Mouse (Mus musculus) embryo, embryonic 11 days (tissue): ENCODE results near the gene Wipi1.

Source experiments
- DNase-seq: peaks from one replicate; pipeline ENCODE4 v3.0.0-alpha.2; 2015

The Wipi1 gene

DNA sequence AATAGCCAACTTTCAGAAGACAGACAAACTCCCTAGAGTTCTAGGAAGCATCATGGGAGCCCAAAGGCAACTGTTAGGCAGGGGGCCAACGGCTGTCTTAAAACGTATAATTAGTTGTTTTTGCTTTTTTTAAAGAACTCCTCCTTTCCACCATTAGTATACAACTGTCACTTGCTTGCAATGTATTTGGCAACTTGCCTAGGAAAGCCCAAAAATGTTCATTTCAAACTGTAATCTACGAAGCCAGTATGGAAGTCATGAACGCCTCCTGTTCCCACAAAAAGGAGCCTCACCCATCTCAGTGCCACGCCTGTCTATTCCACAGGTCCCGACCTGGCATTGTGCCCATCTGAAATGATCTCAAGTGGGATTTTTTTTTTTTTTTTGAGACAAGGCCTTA is 35.9 kb downstream of the Wipi1 start:
- DNase-seq = no peak

DNA sequence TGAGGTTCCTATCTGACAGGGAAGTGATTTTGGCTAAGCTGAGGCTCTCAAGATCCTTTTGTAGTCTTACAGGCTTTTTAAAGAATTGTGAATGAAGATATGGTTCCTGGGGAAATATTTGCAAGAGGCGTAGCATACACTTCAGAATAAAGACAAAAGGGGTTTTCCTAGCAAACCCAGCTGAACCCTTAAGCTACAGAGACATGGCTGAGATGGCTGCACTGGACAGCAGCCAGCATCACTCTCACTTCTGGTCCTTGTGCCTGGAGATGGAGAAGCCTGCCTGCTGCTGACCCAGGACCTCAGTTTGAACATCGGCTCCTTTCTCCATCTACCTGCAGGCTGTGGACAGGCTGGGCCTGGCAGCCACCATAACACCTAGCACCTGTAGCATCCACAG is 37.2 kb downstream of the Wipi1 start:
- no peak for DNase-seq

GRCm38 (mm10) chr11:109572051-109572450 is 39.7 kb downstream of the Wipi1 start:
- no peak for DNase-seq

DNA sequence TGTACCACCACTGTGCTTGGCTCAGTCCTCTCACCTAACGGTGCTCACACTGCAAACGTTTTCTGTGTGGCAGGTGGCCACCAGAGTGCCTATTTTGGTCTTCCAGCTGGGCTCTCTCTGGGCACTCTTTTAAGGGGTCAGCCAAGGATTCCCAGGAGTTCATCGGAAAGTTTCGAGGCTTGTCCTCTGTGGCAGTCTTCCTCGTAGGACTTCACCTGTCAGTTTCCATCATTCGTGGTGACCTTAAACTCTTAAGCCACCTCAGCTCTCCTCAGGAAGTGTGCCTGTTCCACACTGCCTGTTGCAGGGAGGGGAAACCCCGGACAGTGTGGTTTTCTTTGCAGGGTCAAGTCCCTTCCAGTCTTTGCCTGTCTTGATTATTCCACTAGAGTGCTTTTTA is 42.0 kb downstream of the Wipi1 start:
- no peak for DNase-seq

DNA sequence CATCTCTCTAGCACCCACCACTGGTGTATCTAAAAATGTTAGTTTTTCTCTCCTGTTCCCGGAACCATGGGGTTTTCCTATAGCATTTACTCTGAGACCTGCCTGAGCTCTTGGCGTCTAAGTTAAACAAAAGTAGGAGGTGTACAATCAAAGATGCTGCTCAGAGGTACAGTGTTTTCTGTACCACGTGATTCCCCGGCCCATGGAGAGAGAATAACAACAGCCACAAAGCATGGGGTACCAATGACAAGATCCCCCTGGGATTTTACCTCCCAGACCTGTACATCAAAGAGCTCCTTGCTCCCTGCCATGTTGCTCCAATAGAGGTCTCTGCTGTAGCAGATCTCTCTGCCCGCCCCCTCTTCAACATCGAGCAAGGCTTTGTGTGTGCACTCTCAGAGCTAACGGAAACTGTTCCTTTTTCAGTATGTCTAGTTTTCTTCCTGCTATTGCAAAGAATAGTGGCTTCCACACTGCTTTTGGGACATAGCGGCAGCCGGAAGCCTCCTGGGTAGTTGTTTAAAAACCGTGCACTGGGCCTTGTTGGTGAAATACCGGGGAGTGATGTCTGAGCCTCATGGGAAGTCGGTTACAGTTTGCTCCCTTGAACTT is 42.7 kb downstream of the Wipi1 start:
- no peak for DNase-seq

DNA sequence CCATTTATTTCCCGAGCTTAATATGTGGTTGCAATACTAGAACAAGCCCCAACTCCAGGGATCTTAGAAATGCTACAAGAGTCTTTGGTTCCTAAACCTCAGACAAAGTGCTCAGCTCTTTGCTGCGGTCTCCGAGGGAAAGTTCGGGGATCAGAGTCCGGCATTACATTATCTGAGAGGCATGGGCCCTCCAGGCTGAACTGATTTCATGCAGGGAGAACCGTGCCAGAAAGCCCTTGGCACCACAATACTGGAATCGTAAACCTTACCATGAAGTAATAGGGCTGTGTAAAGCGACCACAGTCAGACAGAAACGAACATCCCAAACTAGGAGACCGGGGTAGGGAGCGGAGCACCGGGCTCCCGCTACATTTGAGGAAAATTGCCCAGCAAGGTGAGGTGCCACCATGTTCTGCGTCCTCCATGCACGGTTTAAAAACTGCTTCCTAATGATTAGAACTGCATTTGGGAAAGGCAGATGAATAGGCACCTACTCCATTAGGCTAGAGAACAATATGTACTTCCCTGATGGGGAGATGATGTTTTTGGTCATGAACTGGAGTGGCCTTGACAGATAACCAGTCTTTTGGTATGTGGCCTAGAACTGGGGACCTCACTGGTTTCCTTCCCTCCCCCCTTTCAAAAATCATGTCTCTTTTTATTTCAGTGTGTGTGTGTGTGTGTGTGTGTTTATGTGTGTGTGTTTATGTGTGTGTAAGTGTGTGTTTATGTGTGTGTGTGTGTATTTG is 47.1 kb downstream of the Wipi1 start:
- DNase-seq = no peak

GRCm38 (mm10) chr11:109563708-109564107 is 48.1 kb downstream of the Wipi1 start:
- DNase-seq = no peak

- no peak for DNase-seq
Measured at GRCm38 (mm10) chr11:109561445-109561844, 50.3 kb downstream of the Wipi1 start.

DNA sequence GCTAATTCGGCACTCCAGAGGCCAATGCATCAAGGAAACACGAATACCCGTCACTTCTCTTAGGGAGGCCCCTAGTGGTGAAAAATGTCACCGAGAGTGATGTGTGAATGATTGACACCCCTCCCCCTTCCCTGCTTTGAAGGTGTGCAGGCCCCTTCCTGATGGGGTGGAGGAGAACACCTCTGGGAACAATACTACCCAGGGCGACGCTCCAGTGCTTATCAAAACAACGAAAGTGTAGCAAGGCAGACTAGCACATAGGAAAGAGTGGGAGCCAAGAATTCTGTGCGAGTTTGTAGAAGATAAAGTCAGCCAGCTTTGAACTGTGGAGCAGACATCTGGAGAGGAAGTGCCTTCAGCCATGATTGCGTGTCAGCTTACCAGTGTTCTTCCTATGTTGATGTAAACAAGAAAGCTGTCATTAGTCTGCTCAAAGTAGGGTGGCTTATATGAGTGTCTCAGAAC is 50.9 kb downstream of the Wipi1 start:
- DNase-seq = peak; percentile 56

DNA sequence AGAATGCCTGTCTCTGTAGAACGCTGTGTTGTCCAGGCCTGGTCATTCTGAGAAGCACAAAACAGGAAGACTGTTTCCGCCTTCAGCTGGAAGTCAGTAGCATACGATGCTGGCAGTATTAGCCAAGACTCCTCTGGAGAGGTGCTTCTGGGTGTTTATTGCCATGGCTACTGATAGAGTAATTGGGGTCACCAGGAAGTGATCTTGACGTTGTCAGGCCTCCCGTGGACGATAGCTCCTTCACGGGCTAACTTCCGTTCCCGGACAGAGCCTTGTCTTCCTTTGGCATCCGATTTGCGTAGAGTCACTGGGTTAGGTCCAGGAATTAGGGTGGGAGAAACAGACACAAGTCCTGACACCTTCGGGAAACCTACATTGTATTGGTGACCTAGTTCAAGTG is 52.5 kb downstream of the Wipi1 start:
- no peak for DNase-seq

GRCm38 (mm10) chr11:109557419-109557818 is 54.3 kb downstream of the Wipi1 start:
- DNase-seq = no peak

- DNase-seq = no peak
Measured at GRCm38 (mm10) chr11:109556130-109556529, 55.6 kb downstream of the Wipi1 start.

- DNase-seq = no peak
Measured at GRCm38 (mm10) chr11:109554443-109554842, 57.3 kb downstream of the Wipi1 start.

DNA sequence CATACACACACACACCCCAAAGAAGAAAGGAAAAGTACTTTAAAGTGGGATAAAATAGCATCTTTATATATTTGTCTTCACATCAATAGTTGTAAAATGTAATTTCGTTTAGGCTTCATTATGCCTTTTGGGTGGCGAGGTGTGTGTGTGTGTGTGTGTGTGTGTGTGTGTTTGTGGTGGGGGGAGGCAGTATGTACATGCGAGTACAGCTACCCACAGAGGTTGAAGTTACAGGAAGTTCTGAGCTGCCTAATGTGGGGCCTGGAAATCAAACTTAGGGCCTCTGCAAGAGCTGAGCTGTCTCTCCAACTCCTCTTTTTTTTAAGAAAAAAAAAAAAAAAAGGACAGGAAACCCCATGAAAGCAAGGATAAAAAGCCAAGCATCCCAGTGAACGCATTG is 57.8 kb downstream of the Wipi1 start:
- DNase-seq = no peak

- DNase-seq = no peak
Measured at GRCm38 (mm10) chr11:109549599-109550290, 62.0 kb downstream of the Wipi1 start.

DNA sequence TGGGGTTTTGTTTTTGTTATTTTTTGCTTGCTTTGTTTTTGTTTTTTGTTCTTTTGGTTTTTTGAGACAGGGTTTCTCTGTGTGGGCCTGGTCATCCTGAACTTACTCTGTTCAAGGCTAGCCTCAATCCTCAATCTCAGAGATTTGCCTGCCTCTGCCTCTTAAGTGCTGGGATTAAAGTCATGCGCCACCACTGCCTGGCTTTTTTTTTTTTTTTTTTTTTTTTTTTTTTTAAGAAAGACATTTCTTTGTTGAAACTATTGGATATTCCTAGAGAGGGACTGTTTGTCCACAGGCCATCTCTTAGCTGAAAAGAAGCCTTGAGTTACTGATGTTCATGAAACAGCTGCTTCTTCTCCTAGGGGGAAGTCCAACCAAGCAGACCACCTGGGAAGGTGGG is 64.1 kb downstream of the Wipi1 start:
- DNase-seq = no peak

- DNase-seq = no peak
Measured at GRCm38 (mm10) chr11:109546305-109547001, 65.3 kb downstream of the Wipi1 start.

DNA sequence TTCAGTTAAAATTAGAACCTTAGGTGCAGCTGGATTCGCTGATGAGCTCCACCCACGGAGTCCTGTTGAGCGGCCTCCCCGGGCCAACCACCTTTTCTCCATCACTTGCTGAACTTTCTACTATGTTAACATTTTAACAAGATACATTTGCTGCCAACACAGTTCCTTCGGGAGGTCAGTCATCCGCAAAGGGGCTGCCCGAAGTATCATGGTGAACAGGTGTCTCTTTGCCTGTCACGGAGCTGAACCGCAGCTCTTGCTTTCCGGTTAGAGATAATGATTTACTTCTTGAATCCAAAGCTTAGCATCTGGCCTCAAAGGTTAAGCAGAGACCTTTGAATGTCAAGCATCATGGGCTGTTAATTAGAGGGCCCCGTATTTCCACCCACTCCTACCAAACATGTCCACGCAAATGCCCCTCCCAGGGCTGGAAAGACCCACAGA is 66.0 kb downstream of the Wipi1 start:
- DNase-seq = no peak

- DNase-seq = no peak
Measured at GRCm38 (mm10) chr11:109545265-109545664, 66.5 kb downstream of the Wipi1 start.

DNA sequence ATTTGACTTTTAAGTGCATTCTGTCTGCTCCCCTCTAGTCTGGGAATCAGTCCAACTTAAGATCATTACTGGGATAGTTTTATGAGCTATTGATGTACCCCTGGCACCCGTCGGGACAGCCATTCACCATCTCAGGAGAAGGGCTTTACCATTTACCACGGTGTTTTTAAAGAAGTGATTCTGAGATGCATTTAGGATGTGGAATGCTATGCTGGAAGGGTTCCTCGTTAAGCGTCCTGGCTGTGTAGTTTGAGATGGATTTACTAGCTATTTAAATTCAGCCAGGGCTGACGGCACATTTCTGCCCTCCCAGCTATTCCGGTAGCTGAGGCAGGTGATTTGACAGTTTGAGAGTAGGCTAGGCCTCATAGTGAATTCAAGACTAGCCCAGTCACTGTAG is 67.3 kb downstream of the Wipi1 start:
- no peak for DNase-seq

- no peak for DNase-seq
Measured at GRCm38 (mm10) chr11:109543466-109543865, 68.3 kb downstream of the Wipi1 start.

DNA sequence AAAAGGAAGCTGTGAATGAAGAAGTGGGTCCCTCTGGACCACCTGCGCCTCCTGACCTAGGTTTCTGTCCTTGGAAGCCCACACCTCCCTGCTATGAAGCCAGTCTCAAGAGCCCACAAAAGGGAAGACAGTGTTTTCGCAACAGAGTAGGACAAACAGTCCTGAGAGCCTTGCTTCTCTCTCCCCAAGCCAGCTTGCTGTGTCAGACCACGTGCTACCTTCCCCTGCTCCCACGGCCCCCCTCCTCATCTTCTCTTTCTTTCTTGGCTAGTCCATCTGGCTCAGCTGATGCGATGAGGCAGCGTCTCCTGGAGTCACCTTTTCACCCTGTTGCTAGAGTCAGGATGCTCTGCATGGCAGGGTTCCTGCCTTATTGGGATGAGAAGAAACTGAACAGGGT is 72.5 kb downstream of the Wipi1 start:
- peak; percentile 43 for DNase-seq

DNA sequence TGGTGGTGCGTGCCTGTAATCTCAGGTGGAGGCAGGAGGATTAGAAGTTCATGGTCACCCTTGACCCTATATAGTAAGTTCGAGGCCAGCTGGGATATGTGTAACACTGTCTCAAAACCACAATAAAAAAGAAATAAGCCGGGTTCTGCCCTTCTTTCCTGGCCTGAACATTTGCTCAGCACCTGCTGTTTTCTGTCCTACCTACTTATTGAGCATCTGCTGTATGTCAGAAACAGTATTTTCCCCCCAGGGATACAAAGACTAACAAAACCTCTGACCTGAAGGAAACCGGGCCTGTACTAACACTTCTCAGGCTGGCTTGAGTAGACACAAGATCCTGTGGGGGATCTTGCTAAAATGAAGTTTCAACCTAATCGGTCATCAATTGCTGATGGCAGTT is 74.8 kb downstream of the Wipi1 start:
- DNase-seq = no peak
